Comparison of ENCODE assay signal across 8 mouse cellular contexts in genomic region chr2:27441767-27442707, GRCm38 (mm10). TPM values are rescaled to one million over a fixed set of nuclear protein-coding genes. Genes with fewer than 3 reads are reported as not detected.
DNase-seq lines count a peak whose midpoint lies in the region; ATAC-seq lines count a peak whose summit lies in the region.

TSS of gene Brd3os (plus strand) at chr2:27442324.

- no peaks in the 10 kb centered on the region for H3K27me3 ChIP-seq in intestine, embryonic 14.5 days (replicated peaks; ENCODE audit: control insufficient read depth, insufficient read depth, low read length)

- H3K4me2 ChIP-seq in intestine, embryonic 14.5 days (ENCODE audit: low read length): peak within 1 kb of the TSS; percentile 79

- H3K27ac ChIP-seq in intestine, embryonic 14.5 days (ENCODE audit: low read depth): peak within 1 kb of the TSS; percentile 73

- peaks cover 29% of the 10 kb centered on the region for H3K36me3 ChIP-seq in intestine, embryonic 14.5 days (ENCODE audit: control insufficient read depth, insufficient read depth, low read length)

- peak; percentile 89 for DNase-seq in adrenal gland, adult 18-20 months (ENCODE audit: low spot score in 2 of 2)
- DNase-seq in embryo, embryonic 11 days: peak; percentile 100
- DNase-seq in gastrocnemius, postnatal 25 days: peak; percentile 93
- DNase-seq in intestine, embryonic 14.5 days (ENCODE audit: low spot score): peak; percentile 98
- DNase-seq in left cerebral cortex, postnatal 14 days (ENCODE audit: low spot score in 2 of 2): peak; percentile 96 to 97
- peak; percentile 100 for DNase-seq in mesoderm, embryonic 11.5 days (ENCODE audit: low read depth, low spot score)
- DNase-seq in right cerebral cortex, postnatal 36 days (ENCODE audit: low spot score in 2 of 2): peak; percentile 95 to 97
- peak; percentile 99 for DNase-seq in yolk sac, embryonic 10.5 days (ENCODE audit: low spot score)

- H3K9ac ChIP-seq in intestine, embryonic 14.5 days (ENCODE audit: low read length): peak within 1 kb of the TSS; percentile 52

- peak within 1 kb of the TSS; percentile 52 for H3K4me3 ChIP-seq in intestine, embryonic 14.5 days (ENCODE audit: low read depth, low read length)

- no peaks in the 10 kb centered on the region for H3K9me3 ChIP-seq in intestine, embryonic 14.5 days (ENCODE audit: control insufficient read depth, low read length)

- peak; percentile 92 for ATAC-seq in intestine, embryonic 14.5 days (replicated peaks; ENCODE audit: low FRiP score, low TSS enrichment, low read depth)

- intact Hi-C loops in left cerebral cortex, postnatal 14 days (cut with DNase I): no loop called here

- peaks cover 10% of the 10 kb centered on the region for H3K4me1 ChIP-seq in intestine, embryonic 14.5 days (replicated peaks; ENCODE audit: control insufficient read depth, insufficient read depth, low read length)

- 1% methylated on average over 36 of the region's 36 CpGs for WGBS in intestine, embryonic 14.5 days

RNA-seq across cellular contexts. Expression of gene Brd3os, which starts in this region (rescaled TPM):
- 1 to 10 TPM; 6.5 to 8.2 TPM for total RNA-seq in adrenal gland, adult 18-20 months (2021)
- total RNA-seq in gastrocnemius, postnatal 25 days (2021): 1 to 10 TPM in 1 of 2 experiments, under 1 TPM in 1; 0.74 to 1.3 TPM
- 7.7 and 9.0 TPM in 2 replicates for polyA plus RNA-seq in intestine, embryonic 14.5 days (2014; fragmentation: Nextera tagmentation; extraction: Ambion mirVana)
- 10 to 100 TPM; 27.9 to 28.5 TPM for total RNA-seq in left cerebral cortex, postnatal 14 days (2021)

Comparison
In these comparisons a context has a peak if more than half of its experiments do, and no peak if none do; other contexts are left out.
1. Peak in every context shown above with its lines: DNase-seq, ATAC-seq, H3K4me3 ChIP-seq and H3K27ac ChIP-seq.